Mouse (Mus musculus): ENCODE results near the gene Ctcfl. TPM values are rescaled to one million over a fixed set of nuclear protein-coding genes. Genes with fewer than 3 reads are reported as not detected.

The Ctcfl gene
- total and polyA plus RNA-seq, 2 experiments = 0.10 to 0.46 TPM

GRCm38 (mm10) chr2:173063219-173063618 lies 56.1 kb downstream of the Ctcfl start:
- Histone ChIP-seq H3K27ac (replicated peaks; ENCODE audit: insufficient read depth, low read depth, low read length) (no peak overlapping the region), H3K9ac (ENCODE audit: low read depth, low read length) (no peak overlapping the region), H3K36me3 (ENCODE audit: control insufficient read depth, insufficient read depth, low read length) (no peaks in the 10 kb centered on the region), H3K4me3 (ENCODE audit: insufficient read depth, low read depth, low read length) (no peak overlapping the region), H3K79me2 (ENCODE audit: control insufficient read depth, insufficient read depth, low read length) (no peaks in the 10 kb centered on the region), H3K4me1 (ENCODE audit: control insufficient read depth, insufficient read depth, low read length) (no peaks in the 10 kb centered on the region), H3K27me3 (ENCODE audit: control insufficient read depth, insufficient read depth, low read length) (no peaks in the 10 kb centered on the region)
- DNase-seq (ENCODE audit: extremely low read depth, low read depth, low spot score) = no peak
- TF ChIP-seq CTCF (IDR thresholded peaks at IDR 0.05; ENCODE audit: low read depth, low read length) (no peak), POLR2A (IDR thresholded peaks at IDR 0.05; ENCODE audit: extremely low read depth, insufficient read depth, low read length) (no peak)
- WGBS = 15% methylated on average over 1 of the region's 1 CpGs

GRCm38 (mm10) chr2:173061443-173062351 lies 57.6 kb downstream of the Ctcfl start:
- Histone ChIP-seq H3K9ac (ENCODE audit: low read depth, low read length) (no peak overlapping the region), H3K4me3 (ENCODE audit: insufficient read depth, low read depth, low read length) (no peak overlapping the region)

GRCm38 (mm10) chr2:173060450-173060849 lies 58.9 kb downstream of the Ctcfl start:
- Histone ChIP-seq H3K36me3 (ENCODE audit: control insufficient read depth, insufficient read depth, low read length) (no peaks in the 10 kb centered on the region), H3K4me1 (ENCODE audit: control insufficient read depth, insufficient read depth, low read length) (no peaks in the 10 kb centered on the region), H3K79me2 (ENCODE audit: control insufficient read depth, insufficient read depth, low read length) (no peaks in the 10 kb centered on the region), H3K27ac (replicated peaks; ENCODE audit: insufficient read depth, low read depth, low read length) (no peak overlapping the region), H3K27me3 (ENCODE audit: control insufficient read depth, insufficient read depth, low read length) (no peaks in the 10 kb centered on the region), H3K9ac (ENCODE audit: low read depth, low read length) (no peak overlapping the region), H3K4me3 (ENCODE audit: insufficient read depth, low read depth, low read length) (no peak overlapping the region)
- 81% methylated on average over 9 of the region's 9 CpGs for WGBS
- TF ChIP-seq POLR2A (IDR thresholded peaks at IDR 0.05; ENCODE audit: extremely low read depth, insufficient read depth, low read length) (no peak), CTCF (IDR thresholded peaks at IDR 0.05; ENCODE audit: low read depth, low read length) (no peak)
- DNase-seq (ENCODE audit: extremely low read depth, low read depth, low spot score) = no peak

More at GRCm38 (mm10) chr2:173061443-173062351, 57.6 kb downstream of the Ctcfl start:
- no peaks in the 10 kb centered on the region for H3K4me1 ChIP-seq (ENCODE audit: control insufficient read depth, insufficient read depth, low read length)
- H3K27ac ChIP-seq (replicated peaks; ENCODE audit: insufficient read depth, low read depth, low read length) = no peak overlapping the region
- H3K27me3 ChIP-seq (ENCODE audit: control insufficient read depth, insufficient read depth, low read length) = no peaks in the 10 kb centered on the region
- WGBS = 80% methylated on average over 15 of the region's 15 CpGs
- DNase-seq (ENCODE audit: extremely low read depth, low read depth, low spot score) = no peak
- TF ChIP-seq CTCF (IDR thresholded peaks at IDR 0.05; ENCODE audit: low read depth, low read length) (no peak), POLR2A (IDR thresholded peaks at IDR 0.05; ENCODE audit: extremely low read depth, insufficient read depth, low read length) (no peak)
- no peaks in the 10 kb centered on the region for H3K79me2 ChIP-seq (ENCODE audit: control insufficient read depth, insufficient read depth, low read length)
- no peaks in the 10 kb centered on the region for H3K36me3 ChIP-seq (ENCODE audit: control insufficient read depth, insufficient read depth, low read length)

GRCm38 (mm10) chr2:173058263-173058662 lies 61.1 kb downstream of the Ctcfl start:
- H3K79me2 ChIP-seq (ENCODE audit: control insufficient read depth, insufficient read depth, low read length) = no peaks in the 10 kb centered on the region
- no peak for DNase-seq (ENCODE audit: extremely low read depth, low read depth, low spot score)
- H3K27me3 ChIP-seq (ENCODE audit: control insufficient read depth, insufficient read depth, low read length) = no peaks in the 10 kb centered on the region
- 83% methylated on average over 11 of the region's 11 CpGs for WGBS
- H3K36me3 ChIP-seq (ENCODE audit: control insufficient read depth, insufficient read depth, low read length) = no peaks in the 10 kb centered on the region
- no peak for TF ChIP-seq CTCF (IDR thresholded peaks at IDR 0.05; ENCODE audit: low read depth, low read length)
- TF ChIP-seq POLR2A (IDR thresholded peaks at IDR 0.05; ENCODE audit: extremely low read depth, insufficient read depth, low read length) = no peak
- H3K27ac ChIP-seq (replicated peaks; ENCODE audit: insufficient read depth, low read depth, low read length) = no peak overlapping the region
- no peak overlapping the region for H3K4me3 ChIP-seq (ENCODE audit: insufficient read depth, low read depth, low read length)
- no peak overlapping the region for H3K9ac ChIP-seq (ENCODE audit: low read depth, low read length)
- H3K4me1 ChIP-seq (ENCODE audit: control insufficient read depth, insufficient read depth, low read length) = no peaks in the 10 kb centered on the region

GRCm38 (mm10) chr2:173057623-173058022 lies 61.7 kb downstream of the Ctcfl start:
- Histone ChIP-seq H3K27ac (replicated peaks; ENCODE audit: insufficient read depth, low read depth, low read length) (no peak overlapping the region), H3K79me2 (ENCODE audit: control insufficient read depth, insufficient read depth, low read length) (no peaks in the 10 kb centered on the region), H3K4me1 (ENCODE audit: control insufficient read depth, insufficient read depth, low read length) (no peaks in the 10 kb centered on the region), H3K9ac (ENCODE audit: low read depth, low read length) (no peak overlapping the region), H3K27me3 (ENCODE audit: control insufficient read depth, insufficient read depth, low read length) (no peaks in the 10 kb centered on the region), H3K36me3 (ENCODE audit: control insufficient read depth, insufficient read depth, low read length) (no peaks in the 10 kb centered on the region), H3K4me3 (ENCODE audit: insufficient read depth, low read depth, low read length) (no peak overlapping the region)
- TF ChIP-seq CTCF (IDR thresholded peaks at IDR 0.05; ENCODE audit: low read depth, low read length) (no peak), POLR2A (IDR thresholded peaks at IDR 0.05; ENCODE audit: extremely low read depth, insufficient read depth, low read length) (no peak)
- no peak for DNase-seq (ENCODE audit: extremely low read depth, low read depth, low spot score)
- 39% methylated on average over 10 of the region's 10 CpGs for WGBS

GRCm38 (mm10) chr2:173056882-173057315 lies 62.4 kb downstream of the Ctcfl start:
- H3K79me2 ChIP-seq (ENCODE audit: control insufficient read depth, insufficient read depth, low read length) = no peaks in the 10 kb centered on the region
- peak; percentile 49 for DNase-seq (ENCODE audit: extremely low read depth, low read depth, low spot score)
- no peak overlapping the region for H3K4me3 ChIP-seq (ENCODE audit: insufficient read depth, low read depth, low read length)
- no peaks in the 10 kb centered on the region for H3K36me3 ChIP-seq (ENCODE audit: control insufficient read depth, insufficient read depth, low read length)
- H3K4me1 ChIP-seq (ENCODE audit: control insufficient read depth, insufficient read depth, low read length) = no peaks in the 10 kb centered on the region
- H3K9ac ChIP-seq (ENCODE audit: low read depth, low read length) = no peak overlapping the region
- H3K27ac ChIP-seq (replicated peaks; ENCODE audit: insufficient read depth, low read depth, low read length) = no peak overlapping the region
- no peak for TF ChIP-seq CTCF (IDR thresholded peaks at IDR 0.05; ENCODE audit: low read depth, low read length)
- no peak for TF ChIP-seq POLR2A (IDR thresholded peaks at IDR 0.05; ENCODE audit: extremely low read depth, insufficient read depth, low read length)
- 24% methylated on average over 11 of the region's 11 CpGs for WGBS
- no peaks in the 10 kb centered on the region for H3K27me3 ChIP-seq (ENCODE audit: control insufficient read depth, insufficient read depth, low read length)

Measured in liver, adult 2 months (tissue).